Mouse (Mus musculus): ENCODE measurements around the gene Mark1. TPM values are rescaled to one million over a fixed set of nuclear protein-coding genes. Genes with fewer than 3 reads are reported as not detected.

Gene Mark1
- total RNA-seq, 2 experiments from 2014 or later, result 54.1 to 59.4 TPM

DNA sequence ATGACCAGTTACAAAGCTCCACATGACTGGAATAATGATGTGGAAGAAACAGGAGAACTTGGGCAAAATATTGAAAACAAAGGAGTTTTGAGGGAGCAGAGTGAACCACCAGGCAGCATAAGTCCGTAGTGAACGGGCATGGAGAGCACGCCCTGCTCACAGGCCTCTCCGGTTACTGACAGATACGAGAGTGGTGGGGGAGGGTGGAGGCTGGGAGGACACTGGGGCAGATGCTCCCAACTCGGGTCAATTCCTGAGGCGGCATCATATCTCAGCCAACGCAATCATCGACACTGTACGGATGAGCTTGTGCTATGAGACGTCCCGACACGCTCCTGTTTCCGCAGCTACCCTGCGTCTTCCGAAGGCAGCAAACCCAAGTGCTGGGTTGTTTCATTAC, 102.0 kb downstream of the Mark1 start:
- no peak for DNase-seq (ENCODE audit: low spot score in 2 of 2)

DNA sequence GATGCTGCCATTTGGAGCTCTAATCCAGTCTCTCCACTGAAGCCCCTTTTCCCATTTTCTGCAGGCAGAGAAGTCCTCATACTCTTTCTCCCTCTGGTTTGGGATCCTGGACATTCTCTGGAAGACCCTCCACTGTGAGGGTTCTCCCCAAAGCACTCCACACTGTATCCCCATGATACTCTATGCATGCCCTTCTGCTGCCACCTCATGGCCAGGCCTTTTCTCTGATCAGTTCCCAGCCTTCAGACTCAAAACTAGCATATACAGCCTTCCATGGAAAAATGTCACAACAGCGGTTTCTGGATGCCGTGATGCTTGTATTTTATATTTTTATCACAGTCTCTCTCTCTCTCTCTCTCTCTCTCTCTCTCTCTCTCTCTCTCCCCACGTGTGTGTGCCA, 107.4 kb downstream of the Mark1 start:
- DNase-seq (ENCODE audit: low spot score in 2 of 2), result no peak

DNA sequence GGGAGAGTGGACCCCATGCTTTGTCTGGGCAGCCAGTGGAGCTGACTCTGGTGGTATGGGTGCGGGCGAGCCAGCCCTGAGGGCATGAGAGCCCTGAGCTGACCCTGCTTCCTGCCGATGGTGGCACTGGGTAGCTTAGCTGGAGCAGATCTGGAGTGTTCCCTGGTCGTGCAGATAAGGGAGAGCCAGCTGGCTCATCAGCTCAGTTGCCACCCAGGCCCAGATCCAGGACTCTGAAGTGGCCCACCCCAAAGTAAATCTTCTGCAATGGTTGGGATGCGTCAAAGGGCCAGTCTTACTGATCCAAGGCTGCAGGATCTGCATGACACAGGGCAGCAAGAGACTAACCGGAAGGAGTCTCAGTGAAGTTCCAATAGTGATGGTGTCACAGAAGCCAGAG, 109.9 kb downstream of the Mark1 start:
- DNase-seq (ENCODE audit: low spot score in 2 of 2), result no peak

DNA sequence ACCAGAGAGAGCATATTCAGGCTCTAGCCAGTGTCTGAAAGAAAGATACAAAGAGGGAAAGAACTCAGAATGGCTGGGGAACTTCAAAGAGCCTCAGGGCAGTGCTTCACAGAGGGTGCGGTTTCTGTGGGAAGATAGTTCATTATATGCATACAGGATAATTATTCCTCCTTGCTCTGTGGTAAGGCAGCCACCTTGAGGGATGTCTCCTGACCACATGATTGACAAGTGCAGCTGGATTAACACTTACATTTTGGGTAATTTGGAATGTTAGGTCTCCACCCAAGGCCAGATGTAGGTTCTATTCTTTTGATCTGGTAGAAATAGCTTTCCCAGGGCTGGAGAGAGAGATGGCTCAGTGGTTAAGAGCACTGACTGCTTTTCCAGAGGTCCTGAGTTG, 113.2 kb downstream of the Mark1 start:
- no peak for DNase-seq (ENCODE audit: low spot score in 2 of 2)

DNA sequence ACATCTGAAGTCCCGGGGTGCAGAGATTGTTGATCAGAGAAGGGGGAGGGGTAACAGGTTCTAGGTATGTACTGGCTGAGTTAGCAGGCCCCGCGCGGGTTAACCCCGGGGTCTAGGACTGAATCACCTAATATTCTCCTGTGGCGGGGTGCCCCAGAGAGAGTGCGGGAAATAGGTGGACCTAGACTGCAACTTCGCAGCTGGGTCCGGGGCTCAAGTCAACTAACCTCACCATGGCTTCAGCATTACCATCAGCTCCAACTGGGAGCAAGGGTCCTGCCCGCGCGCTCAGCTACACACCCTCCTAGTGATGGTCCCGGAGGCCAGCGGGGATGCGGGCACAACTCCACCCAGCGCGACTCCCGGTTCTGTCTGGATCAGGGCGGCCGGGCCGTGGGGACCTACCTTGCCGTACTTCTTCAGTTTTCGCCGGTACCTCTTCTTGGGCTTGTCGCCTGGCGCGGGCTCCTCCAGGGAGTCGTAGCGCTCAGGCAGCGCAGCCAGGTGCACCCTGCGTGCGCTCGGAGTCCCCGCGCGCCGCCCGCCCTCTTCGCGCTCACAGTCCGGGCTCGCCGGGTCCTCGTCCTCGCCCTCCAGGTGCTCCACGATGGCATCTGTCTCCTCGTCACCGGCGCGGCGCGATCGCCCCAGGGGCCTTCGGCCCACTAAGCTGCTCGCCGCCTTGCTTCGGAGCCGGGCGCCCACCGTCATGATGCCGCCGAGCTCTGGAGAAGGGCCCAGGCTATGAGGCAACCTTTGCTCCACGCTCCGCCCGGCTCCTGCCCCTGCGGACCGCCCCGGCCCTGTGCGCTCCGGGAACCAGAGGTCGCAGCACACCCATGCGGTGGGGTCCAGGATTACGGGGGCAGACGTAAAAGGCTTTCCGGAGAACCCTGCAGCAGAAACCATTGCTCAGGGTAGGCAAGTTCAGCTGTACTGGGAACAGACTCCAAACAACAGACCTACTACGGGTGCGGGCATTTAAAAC, 116.8 kb downstream of the Mark1 start, which contains the start of gene C130074G19Rik:
Gene C130074G19Rik (minus strand): TSS at position 938 of the 988 bp plus-strand sequence.
- no peak for DNase-seq (ENCODE audit: low spot score in 2 of 2)

DNA sequence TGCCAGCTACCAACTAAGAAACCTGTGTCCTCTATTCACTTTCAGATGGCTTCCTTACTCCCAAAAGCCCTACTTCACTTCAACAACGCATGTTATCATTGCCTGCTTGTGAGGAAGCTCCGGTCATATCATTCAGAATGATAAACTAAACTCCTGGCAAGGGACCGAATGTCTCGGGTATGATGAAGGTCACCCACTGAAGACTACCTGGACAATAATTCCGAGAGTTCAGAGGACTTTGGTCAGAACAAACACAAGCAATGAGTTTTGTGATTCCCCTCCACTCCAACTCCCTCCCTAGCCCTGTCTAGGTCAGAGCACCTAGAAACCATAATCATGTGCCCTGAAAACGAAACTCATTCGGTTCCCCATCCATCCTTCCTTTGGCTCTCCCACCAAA, 117.5 kb downstream of the Mark1 start:
- no peak for DNase-seq (ENCODE audit: low spot score in 2 of 2)

DNA sequence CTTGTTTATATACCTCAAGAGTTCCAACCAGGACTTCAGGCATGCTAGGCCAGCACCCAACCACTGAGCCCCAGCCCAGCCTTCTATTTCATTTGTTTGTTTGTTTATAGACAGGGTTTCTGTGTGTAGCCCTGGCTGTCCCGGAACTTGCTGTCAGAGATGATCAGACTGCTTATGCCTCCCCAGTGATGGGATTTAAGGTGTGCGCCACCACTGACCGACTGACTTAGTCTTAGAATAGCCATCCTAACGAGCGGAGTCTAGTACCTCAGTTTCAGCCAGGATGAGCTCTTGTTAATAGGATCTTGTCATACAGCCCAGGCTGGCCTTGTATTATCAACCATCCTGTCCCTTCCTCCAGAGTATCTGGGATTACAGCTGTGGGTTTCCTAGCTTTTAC, 118.2 kb downstream of the Mark1 start:
- DNase-seq (ENCODE audit: low spot score in 2 of 2), result no peak

DNA sequence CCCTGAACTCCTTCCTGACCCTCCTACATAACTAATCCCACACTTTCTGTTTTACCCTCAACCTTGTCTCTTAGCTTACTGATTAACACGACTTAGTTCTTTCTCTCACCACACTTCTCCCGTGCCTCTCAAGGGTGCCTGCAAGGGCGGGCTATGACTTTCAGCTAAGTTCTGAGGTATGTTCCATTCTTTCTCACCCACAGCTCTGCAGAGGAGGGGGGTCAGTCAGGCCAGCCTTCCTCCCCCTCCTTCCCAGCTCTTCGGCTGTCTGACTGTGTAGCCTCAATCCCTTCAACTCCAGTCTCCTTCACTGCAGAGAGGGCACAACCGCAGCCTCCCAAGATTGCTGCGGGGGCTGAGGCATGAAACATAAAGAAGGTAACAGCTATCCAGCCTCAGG, 120.5 kb downstream of the Mark1 start:
- no peak for DNase-seq (ENCODE audit: low spot score in 2 of 2)

DNA sequence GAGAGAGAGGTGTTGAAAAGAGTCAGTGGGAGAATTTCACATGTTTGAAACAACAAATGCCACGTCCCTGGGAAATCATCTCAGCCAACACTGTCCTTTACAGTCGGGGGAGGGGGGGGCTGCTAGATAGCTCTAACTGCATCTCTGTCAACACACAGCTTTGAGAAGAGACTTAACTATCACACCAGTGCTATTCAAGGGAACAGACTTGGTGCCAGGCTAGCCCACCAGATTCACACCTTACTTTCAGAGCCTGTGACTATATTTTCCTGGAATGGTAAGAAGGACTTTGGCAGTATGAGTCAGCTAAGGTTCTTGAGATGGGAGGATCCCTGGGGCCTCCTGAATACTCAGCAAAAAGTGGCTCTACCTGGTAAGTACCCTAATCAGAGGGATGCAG, 122.1 kb downstream of the Mark1 start:
- no peak for DNase-seq (ENCODE audit: low spot score in 2 of 2)

DNA sequence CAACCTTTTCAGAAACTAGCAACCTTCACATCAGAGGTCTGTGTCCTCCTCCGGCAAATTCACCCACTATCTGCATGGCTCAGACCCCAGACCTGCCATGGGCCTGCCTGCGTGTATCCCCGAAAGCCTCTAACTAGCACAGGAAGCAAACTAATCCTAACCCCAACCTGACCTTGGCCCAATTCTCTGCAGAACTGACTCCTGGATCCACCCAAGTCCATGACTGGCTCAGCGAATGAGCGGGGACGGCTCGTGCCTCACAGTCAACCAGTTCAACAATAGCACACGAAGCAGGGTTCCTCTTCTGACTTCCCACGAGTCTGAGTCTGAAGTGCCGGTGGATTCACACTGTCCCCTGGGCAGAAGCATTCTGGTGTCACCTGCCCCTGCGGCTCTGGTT, 125.5 kb downstream of the Mark1 start:
- DNase-seq (ENCODE audit: low spot score in 2 of 2), result no peak

DNA sequence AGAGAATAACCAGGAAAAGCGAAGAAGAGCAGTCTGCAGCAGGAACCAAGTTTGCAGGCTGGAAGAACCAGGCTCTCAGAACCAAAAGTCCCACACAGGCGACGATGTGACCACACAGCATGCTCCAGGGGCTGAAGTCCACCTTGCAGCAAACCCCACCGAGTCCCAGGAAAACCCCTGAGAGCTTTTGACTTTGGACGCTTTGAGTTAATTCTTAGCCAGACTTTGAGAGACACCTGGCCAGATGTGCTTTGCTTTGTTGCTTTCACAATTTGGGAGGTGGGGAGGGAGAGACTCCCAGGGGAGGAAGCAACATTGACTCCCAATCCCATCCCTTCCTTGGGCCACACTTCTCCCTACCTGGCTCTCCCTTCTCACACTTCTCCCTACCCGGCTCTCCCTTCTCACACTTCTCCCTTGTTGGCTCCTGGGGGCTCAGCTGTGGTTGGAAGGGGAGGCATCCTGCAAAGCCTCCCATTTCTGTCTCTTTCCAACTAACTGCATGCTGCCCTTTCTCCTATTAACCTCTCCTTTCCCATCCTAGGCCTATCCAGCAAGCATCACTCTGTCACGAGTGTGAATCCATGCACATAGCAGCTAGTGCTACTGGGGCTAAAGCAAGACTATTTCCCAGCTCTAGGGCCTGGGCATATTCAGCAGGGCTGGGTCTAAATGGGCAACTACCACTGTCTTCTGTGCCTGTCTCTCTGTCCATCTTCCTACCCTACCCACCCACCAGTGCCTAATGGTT, 127.1 kb downstream of the Mark1 start:
- DNase-seq (ENCODE audit: low spot score in 2 of 2), result no peak

DNA sequence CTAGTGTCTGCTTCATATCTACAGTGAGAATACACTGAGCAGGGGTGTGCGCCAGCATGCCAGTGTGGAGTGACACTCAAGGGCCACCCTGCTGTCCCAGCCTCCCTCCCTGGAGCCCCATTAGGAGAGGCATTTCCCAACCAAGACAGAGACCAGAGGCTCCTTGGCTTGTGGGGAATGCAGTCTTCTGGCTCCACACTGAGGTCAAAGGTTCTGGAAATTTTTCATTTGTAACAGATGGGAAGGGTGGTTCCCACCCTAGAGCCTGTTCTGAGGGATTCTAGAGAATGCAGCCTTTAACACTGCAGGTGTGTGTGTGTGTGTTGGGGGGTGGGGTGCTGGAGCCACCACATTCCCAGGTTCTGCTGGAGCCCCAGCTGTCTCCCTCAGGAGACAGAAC, 127.9 kb downstream of the Mark1 start:
- DNase-seq (ENCODE audit: low spot score in 2 of 2), result no peak

DNA sequence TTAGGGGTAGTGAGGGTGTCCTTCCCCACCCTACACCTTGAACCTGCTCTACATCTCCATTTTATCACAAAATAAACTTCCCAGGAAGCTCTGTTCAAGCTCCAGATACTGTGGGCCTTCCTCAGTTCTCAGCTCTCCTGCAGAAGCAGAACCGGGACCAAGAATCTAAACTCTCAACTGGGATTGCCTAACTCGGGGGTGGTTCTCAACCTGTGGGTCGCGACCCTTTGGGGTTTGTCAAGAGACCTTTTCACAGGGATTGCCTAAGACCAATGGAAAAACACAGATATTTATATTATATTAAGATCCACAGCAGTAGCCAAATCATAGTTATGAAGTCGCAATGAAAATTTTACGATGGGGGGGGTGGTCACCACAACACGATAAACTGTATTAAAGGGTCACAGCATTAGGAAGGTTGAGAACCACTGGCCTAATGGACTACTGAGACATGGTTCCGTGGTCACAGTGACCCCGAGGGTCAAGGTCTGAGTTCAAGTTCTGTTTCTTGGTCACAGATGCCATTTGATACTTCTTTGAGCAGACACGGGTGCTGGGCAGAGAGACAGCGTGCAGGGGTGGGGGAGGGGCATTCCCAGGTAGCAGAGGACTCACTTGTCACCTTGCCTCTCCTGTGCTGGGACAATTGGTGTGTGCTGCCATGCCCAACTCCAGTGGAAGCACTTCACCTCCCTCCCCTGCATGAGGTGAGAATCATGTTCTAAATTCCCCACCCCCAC, 128.6 kb downstream of the Mark1 start:
- DNase-seq (ENCODE audit: low spot score in 2 of 2), result no peak

DNA sequence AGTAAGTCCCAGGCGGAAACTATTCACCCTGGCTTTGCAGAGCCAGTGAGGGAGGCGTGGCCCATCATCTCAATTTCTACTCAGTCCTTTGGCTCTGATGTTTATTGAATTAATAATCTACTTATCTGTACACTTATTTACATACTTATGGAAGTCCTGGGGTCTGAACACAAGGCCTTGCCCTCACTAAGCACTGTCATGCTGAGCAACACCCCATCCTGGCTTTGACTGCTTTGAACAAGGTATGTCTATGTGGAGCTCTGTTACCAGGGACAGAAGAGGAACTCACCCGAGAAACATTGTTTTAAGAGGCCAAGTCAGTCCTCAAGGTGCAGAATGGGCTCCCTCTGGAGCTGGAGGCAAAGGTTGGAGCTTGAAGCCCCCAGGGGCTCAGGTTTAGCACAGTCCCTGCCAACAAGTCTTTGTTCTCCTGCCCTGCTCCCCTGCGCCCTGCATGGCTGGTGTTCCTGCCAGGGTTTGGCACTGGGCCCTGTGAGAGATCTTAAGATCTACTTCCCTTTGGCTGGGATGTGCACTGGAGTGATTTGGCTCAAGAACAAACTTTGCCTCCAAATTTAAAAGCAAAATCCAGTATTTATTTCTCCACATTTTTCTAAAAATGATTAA, 129.3 kb downstream of the Mark1 start:
- no peak for DNase-seq (ENCODE audit: low spot score in 2 of 2)

DNA sequence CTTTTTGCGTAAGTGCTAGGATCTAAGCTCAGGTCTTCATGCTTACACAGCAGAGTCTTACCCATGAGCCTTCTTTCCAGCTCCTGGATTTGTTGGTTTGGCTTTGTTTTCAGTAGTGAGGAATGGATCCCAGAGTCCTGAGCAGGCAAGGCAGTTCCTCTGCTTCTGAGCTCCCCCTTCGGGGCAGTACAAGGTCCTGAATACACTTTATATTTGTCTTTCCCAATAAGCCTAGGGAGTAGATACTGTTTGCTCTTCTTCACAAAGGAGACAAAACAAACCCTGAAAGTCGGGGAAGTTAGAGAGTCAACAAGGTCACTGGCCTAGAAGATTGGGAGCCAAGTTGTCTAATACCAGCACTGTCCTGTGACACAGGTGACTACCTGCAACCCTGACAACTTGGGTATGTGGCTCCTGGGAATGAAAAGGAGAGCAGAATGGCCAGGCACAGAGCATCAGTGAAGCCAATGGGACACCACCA, 131.7 kb downstream of the Mark1 start:
- DNase-seq (ENCODE audit: low spot score in 2 of 2), result no peak

DNA sequence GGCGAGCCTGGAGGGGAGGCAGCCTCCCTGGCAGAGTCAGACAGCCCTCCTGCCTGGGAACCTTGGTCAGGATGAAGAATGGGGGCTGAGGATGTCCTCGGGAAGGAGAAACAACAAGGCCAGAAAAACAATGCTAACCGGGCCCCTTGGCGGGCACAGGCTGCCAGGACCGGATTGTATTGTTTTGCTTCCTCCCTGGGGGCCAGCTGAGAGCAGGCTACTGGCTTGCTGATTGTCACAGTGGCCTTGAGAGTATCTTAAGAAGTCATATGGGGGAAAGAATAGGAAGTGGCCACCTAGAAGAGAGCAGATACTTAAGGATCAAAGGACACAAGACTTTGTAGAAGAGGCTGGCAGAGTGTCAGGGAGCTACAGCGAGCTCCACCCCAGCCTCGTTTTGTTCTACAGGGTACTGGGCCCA, 135.0 kb downstream of the Mark1 start:
- no peak for DNase-seq (ENCODE audit: low spot score in 2 of 2)

DNA sequence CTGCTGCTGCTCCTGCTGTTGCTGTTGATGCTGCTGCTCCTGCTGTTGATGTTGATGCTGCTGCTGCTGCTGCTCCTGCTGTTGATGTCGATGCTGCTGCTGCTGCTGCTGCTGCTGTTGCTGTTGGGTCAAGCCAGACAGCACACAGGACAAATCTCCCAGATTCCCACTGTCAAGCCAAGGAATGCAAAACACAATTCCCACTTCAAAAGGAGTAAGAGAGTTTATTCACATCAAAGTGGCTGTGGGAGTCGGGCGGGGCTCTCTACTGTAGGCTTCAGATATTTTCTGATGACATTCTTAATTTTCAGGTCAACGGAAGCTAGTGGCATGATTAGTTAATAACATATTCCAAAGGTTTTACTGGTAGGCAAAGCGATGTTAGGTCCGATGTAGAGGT, 136.7 kb downstream of the Mark1 start:
- no peak for DNase-seq (ENCODE audit: low spot score in 2 of 2)

DNA sequence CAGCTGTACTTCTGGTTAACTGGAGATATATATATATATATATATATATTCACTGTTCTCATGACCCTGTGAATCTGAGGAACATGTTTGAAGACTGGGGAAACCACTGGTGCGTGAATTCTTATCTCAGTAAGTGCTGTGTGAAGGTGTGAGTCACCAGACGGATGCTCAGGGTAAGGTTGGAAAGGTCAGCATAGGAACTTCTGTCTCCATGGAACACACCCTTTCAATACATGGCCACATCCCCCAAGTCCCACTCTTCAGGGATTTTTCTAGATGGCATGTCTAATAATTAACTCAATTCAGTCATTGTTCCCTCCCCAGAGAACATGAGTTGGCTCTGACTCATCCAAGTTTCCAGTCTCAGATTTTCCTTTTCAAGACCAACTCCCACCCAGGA, 137.8 kb downstream of the Mark1 start:
- DNase-seq (ENCODE audit: low spot score in 2 of 2), result no peak

DNA sequence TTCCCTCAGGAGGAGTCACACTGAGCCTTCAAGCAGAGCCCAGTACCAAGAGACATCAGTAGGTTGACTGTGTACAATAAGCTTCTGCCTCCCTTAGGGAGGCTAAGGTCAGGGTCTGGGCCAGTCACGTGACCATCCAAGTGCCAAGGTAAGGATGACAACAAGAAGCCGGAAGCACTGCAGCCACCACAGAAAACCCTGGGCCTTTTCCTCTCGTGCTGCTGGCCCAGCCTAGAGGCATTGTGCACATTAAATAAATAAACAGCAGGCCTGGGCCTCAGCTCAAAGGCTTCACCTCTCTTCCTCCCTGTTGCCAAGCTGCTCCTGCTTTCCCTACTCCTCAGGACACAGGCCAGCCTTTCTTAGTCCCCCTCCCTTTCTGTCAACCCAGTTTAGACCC, 139.1 kb downstream of the Mark1 start:
- DNase-seq (ENCODE audit: low spot score in 2 of 2), result no peak

DNA sequence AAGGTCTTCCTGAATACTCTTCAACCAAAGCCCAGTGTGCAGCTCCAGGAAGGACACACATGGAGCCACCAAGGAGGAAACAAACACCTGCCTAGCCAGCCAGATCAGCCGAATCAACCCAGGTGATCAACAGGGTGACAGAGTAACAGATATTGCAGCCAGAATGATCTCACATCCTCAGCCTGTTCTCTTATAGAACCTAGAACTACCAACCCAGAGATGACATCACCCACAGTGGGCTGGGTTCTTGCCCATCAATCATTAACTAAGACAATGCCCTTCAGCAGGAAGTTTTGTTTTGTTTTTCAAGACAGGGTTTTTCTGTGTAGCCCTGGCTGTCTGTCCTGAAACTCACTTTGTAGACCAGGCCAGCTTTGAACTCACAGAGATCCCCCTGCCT, 141.1 kb downstream of the Mark1 start:
- no peak for DNase-seq (ENCODE audit: low spot score in 2 of 2)

DNA sequence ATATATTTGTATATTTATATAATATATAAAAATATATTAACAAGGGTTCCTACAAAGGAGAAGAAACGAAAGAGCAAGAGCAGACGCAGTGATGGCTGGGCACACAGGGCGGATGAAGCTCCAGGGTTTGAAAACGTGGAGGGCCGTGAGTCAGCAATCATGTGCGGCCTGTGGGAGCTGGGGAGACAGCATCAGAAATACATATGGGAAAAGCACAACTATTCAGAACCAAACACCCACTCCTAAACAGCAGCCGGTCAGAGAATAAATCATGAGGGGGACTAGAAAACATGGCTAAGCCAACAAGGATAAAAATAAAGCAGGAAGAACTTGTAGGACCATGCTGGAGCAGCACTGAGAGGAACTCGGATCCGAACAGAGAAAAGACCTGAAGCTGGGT, 142.2 kb downstream of the Mark1 start:
- DNase-seq (ENCODE audit: low spot score in 2 of 2), result no peak

All from layer of hippocampus, postnatal 14 days (tissue).